Mouse (Mus musculus): ENCODE measurements around the gene Mei4.

Mei4 gene

GRCm38 (mm10) chr9:81863181-81863887 lies at the start of gene Mei4:
Mei4 (plus strand) TSS chr9:81863670.
- peak; percentile 75 for DNase-seq (ENCODE audit: low spot score)

DNA sequence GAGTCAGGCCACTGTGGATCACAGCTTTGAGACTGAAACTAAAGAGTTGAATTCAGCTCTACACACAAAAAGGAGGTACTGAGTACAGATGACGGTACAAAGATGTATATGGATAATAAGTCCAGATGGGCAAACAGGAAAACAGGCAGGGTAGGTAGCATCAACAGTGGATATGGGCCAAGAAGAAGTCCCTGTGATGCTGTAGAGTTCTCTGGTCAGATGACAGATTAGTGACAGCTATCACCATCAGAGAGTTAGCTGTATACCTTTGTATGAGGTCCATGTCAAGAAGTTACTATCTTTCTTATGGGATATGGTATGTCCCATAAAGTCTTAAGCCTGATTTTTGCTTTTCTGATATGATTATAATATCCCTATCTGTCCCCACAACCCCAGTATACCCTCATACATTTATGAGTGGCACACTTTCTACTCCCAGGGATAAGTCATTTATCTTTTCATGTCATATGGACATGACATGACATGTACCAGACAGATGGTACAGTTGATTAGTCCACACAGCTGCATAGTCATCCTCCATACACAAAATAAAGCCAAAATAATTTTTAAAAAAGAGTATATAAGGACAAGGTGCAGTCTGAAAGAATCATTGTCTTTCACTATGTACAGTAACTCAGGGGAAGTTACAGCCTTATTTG lies 43.6 kb upstream of the Mei4 start:
- no peak for DNase-seq (ENCODE audit: low spot score)

- no peak for DNase-seq (ENCODE audit: low spot score)
These were observed 35.9 kb upstream of the Mei4 start for GRCm38 (mm10) chr9:81827560-81827959.

DNA sequence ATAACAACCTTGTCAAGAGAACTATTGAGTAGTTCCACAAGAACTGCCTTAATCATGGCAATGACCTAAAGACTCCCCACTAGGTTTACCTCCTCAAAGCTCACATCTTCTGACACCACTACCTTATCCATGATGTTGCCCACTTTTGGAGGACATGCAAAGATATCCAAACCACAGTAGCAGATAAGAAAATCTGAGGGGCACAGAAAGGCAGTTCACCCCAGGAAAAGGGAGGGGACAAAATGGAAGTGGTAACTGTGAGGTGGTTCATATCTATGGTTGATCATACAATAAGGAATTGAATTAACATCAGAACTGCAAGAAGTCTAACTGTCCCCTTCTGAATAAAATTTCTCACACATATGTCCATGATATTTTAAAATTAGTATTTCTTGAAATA lies 29.4 kb upstream of the Mei4 start:
- DNase-seq (ENCODE audit: low spot score): no peak

- DNase-seq (ENCODE audit: low spot score): no peak
These were observed 4.6 kb upstream of the Mei4 start for GRCm38 (mm10) chr9:81858861-81859260.

GRCm38 (mm10) chr9:81863888-81864234 lies 391 bp downstream of the Mei4 start:
- no peak for DNase-seq (ENCODE audit: low spot score)

GRCm38 (mm10) chr9:81866032-81866431 lies 2.6 kb downstream of the Mei4 start:
- DNase-seq (ENCODE audit: low spot score): no peak

- DNase-seq (ENCODE audit: low spot score): no peak
These were observed 58.0 kb downstream of the Mei4 start for GRCm38 (mm10) chr9:81921456-81921855.

GRCm38 (mm10) chr9:81924744-81925143 lies 61.3 kb downstream of the Mei4 start:
- no peak for DNase-seq (ENCODE audit: low spot score)

- no peak for DNase-seq (ENCODE audit: low spot score)
These were observed 77.1 kb downstream of the Mei4 start for GRCm38 (mm10) chr9:81940533-81940932.

GRCm38 (mm10) chr9:81945624-81946023 lies 82.2 kb downstream of the Mei4 start:
- DNase-seq (ENCODE audit: low spot score): no peak

DNA sequence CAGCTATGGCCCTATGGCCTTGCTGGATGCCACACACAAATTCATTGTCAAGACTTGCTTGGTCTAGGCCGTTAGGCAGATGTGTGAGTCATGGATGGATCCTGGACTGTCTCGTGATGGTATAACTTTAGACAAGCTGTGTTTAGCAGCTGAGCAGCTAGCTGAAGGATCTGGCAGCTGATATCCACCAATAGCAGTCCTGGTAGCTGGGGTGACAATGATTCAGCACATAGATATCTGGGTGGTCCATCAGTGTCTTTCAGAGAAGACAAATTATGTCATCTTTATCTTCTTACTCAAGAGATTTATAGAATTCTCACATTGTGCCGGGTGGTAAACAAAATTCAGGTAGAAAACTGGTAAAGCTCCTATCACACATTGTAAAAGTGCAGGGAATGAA lies 93.4 kb downstream of the Mei4 start:
- no peak for DNase-seq (ENCODE audit: low spot score)

DNA sequence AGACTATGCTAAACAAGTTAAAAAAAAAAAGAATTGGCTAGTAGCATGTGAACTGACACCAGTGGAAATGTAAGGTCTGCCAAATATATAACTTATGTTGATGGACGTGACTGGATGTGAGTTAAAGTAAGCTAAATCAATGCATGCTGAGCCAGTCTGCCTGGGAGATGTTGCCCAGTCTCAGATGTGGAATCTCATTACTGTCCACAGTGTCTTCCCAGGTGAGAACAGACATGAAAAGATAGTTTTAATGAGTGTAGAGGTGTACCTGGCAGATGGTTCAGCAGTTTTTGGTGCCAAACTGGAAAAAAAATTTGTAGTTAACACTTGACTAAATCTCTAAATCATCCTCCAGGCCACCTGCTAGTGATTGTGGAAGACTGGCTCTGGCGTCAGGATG lies 94.4 kb downstream of the Mei4 start:
- no peak for DNase-seq (ENCODE audit: low spot score)

GRCm38 (mm10) chr9:81966765-81967164 lies 103.3 kb downstream of the Mei4 start:
- no peak for DNase-seq (ENCODE audit: low spot score)

DNA sequence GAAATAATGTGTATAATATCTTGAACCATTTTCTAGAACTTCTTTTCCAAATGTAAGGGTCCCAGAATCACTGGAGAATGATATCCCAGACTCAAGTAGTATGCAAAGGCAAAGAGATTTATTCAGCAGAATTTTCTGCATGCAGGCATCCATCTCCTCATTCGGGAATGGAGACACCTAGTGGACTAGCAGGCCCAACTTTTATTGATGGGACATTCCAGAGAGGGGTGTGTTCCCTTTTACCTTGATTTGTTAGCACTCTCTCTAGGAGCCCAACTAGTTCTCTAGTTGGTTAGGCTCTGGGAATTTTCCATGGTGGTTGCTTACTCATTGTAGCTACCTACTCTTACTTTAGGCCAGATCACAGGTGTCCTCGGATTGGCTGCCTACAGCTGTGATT lies 105.5 kb downstream of the Mei4 start:
- no peak for DNase-seq (ENCODE audit: low spot score)

- DNase-seq (ENCODE audit: low spot score): no peak
These were observed 119.0 kb downstream of the Mei4 start for GRCm38 (mm10) chr9:81982461-81982860.

GRCm38 (mm10) chr9:82012991-82013390 lies 149.5 kb downstream of the Mei4 start:
- no peak for DNase-seq (ENCODE audit: low spot score)

DNA sequence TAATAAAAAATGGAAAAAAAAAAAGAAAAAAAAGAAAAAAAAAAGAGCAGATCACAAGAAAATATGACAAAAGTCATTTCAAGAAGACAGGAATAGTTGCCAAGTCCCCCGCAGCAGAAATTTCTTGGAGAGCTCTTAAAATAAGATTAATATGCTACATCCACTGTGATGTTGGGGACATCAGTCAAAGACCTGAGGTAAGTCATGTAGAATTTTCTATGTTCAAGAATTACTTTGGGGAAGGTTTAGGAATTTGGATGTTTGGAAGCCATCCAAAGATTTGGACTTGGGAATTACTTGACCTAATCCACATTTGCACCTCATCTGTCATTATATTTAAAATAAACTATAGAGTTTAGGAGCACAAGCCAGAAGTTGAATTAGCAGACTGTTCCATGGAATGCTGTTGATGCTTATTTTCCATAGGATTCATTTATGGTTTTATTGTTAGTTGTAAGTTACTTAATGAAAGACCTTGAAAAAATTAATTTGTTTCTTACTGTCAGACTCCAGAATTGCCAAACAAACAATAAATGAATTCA lies 179.1 kb downstream of the Mei4 start:
- DNase-seq (ENCODE audit: low spot score): no peak

DNA sequence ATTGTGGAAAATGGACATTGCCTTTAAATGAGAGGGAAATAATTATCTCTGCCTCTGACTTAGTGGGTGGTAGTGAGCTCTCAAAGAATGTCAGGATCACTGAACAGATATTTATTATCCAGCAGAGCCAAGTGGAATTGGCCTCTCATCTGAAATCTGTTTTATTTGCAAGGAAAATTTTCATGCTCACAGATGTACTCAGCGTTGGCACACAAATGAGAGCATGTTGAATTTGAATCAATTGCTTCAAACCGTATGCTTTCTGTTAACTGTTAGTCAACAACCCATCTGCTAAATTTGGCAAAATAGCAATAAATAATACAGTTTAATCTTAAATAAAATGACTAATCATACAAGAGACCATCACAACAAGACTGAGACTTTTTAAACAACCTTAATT lies 181.0 kb downstream of the Mei4 start:
- no peak for DNase-seq (ENCODE audit: low spot score)

DNA sequence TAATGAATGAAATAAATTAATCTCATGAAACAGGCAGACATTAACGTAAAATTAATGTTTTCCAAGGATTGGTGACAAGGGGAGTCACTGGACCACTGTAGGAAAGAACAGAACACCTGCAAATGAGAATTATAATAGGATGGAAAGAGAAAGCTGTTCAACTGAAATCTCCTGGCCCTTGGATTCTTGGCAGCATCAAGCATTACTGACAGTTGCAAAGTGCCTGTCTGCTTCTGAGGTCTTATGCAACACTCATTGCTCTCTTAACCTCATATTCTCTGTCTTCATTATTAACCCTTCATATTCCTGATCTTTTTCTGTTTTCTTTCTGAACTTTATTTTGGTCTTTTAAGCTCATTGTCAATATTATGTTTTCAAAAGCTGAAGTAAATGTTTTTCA lies 210.4 kb downstream of the Mei4 start:
- DNase-seq (ENCODE audit: low spot score): no peak

DNA sequence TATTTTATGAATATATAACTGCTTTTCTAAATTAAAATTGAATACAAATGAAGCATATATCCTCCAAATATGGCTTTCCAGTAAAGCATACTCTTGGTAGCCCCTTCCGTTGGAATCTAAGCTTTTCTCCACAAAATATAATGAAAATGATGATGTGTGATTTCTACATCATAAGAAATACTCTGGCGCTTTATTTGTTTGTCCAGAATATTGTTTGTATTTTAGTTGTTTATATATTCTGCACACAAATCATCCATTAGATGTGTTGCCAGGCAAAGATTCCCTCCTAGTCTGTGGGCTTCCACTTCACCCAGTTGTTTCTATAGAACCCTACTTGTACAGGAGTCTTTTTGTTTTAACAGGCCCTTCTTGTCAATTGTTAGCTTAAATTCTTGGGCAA lies 211.8 kb downstream of the Mei4 start:
- DNase-seq (ENCODE audit: low spot score): no peak

DNA sequence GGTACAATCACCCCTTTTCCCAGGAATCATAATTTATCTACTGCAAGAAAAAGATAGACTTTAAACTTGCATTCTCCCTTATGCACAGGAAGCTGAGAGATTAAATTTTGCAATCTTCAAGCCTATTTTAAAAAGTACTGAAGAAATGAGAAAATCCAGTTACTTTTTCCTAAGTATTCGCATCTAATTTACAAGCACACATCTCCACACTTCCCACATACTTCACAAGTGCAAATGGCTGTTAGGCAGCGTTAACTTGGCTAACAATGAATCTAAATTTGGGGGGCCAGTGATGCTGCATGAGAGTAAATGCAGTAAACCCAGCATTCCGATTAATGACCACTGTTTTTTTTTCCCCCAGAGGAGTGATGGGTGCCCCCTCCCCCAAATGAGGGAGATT lies 232.9 kb downstream of the Mei4 start:
- peak; percentile 1 for DNase-seq (ENCODE audit: low spot score)

DNA sequence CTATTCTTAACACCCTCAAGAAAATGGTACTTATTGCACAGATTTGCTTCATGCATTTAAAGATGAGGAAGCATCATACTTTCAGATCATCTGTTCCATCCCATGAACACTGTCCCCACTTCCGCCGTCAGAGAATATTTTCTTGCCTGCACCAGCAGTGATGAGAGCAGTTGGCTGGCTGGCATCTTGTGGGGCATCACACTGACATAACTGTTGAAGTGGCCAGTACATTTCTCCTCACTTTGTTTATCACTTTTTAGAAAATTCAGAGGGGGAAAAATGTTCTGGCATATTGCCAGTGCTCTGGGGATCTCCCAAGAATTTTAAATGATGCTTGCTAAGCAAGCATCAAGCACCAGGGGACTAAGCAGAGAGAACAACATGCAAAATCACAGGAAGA lies 251.4 kb downstream of the Mei4 start:
- no peak for DNase-seq (ENCODE audit: low spot score)

DNA sequence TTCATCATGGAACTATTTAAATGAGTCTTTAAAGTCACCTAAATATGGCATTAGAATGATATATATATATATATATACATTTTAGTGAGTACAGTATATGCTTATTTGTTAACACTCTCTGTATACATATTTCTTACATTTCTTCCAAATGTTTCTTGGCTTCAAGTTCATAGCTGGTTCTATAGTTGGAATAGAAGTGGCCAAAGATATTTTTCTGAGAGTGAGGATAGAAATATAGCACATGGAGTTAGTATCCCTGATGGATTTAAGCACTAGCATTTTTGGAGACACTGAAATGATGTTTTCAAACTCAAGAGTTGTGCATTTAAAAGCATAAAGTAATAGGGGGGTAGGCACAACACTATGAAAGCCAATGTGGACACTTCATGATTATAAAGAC lies 272.6 kb downstream of the Mei4 start:
- DNase-seq (ENCODE audit: low spot score): no peak

Data from left cerebral cortex, adult 11 months (tissue).